Mouse (Mus musculus): ENCODE measurements around the gene Ngp. TPM values are rescaled to one million over a fixed set of nuclear protein-coding genes. Genes with fewer than 3 reads are reported as not detected.

Ngp gene
- polyA plus RNA-seq, 1 experiment = not detected

DNA sequence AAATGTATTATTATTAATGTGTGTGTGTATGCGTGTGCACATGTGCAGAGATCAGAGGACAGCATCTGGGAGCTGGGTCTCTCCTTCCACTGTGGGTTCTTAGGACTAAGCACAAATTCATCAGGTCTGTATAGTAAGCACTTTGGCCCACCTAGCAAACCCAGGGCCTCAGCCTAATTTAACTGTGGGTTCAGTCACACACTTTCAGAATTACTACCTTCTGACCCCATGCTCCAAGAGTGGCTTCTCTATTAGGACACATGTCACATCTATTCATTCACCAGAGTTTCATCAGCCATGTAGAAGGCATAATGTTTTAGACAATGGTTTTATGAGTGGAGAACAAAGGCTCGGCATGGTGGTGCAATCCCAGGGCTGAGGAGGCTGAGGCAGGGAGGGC lies 13.5 kb downstream of the Ngp start:
- no peaks in the 10 kb centered on the region for H3K4me1 ChIP-seq (ENCODE audit: control insufficient read depth, insufficient read depth, insufficient read length, low read length)
- peaks cover 68% of the 10 kb centered on the region for H3K36me3 ChIP-seq (ENCODE audit: control insufficient read depth, insufficient read depth, low read length)
- TF ChIP-seq POLR2A (IDR thresholded peaks at IDR 0.05; ENCODE audit: low read depth, low read length) (no peak), CTCF (IDR thresholded peaks at IDR 0.05; ENCODE audit: extremely low read depth, insufficient read length, insufficient replicate concordance, low read depth, low read length) (no peak)
- H3K27ac ChIP-seq (ENCODE audit: insufficient read depth, low read depth, low read length) = no peak overlapping the region
- no peaks in the 10 kb centered on the region for H3K27me3 ChIP-seq (ENCODE audit: control insufficient read depth, insufficient read depth, low read length)
- no peak overlapping the region for H3K4me3 ChIP-seq (ENCODE audit: low read depth, low read length)
- 93% methylated on average over 2 of the region's 2 CpGs for WGBS

DNA sequence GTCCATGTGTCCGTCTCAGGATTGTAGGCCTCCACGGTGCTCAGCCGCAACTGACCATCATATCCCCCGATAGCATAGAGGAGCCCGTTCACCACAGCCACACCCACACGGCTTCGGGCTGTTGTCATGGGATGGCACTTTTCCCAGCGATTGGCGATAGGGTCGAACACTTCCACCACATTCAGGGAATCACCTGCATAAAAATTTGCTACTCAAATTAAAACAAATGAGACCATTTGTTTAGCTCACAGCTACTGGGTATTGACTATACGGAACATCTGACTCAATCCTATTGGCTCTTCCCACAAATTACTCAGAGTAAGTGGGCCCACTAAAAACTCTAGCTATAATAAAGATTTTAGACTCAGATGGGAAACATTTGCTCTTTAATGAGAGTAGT lies 16.5 kb downstream of the Ngp start:
- no peaks in the 10 kb centered on the region for H3K4me1 ChIP-seq (ENCODE audit: control insufficient read depth, insufficient read depth, insufficient read length, low read length)
- no peak overlapping the region for H3K4me3 ChIP-seq (ENCODE audit: low read depth, low read length)
- no peak overlapping the region for H3K27ac ChIP-seq (ENCODE audit: insufficient read depth, low read depth, low read length)
- 91% methylated on average over 11 of the region's 11 CpGs for WGBS
- TF ChIP-seq CTCF (IDR thresholded peaks at IDR 0.05; ENCODE audit: extremely low read depth, insufficient read length, insufficient replicate concordance, low read depth, low read length) = no peak
- no peak for TF ChIP-seq POLR2A (IDR thresholded peaks at IDR 0.05; ENCODE audit: low read depth, low read length)
- H3K36me3 ChIP-seq (ENCODE audit: control insufficient read depth, insufficient read depth, low read length) = peaks cover 50% of the 10 kb centered on the region
- H3K27me3 ChIP-seq (ENCODE audit: control insufficient read depth, insufficient read depth, low read length) = no peaks in the 10 kb centered on the region

DNA sequence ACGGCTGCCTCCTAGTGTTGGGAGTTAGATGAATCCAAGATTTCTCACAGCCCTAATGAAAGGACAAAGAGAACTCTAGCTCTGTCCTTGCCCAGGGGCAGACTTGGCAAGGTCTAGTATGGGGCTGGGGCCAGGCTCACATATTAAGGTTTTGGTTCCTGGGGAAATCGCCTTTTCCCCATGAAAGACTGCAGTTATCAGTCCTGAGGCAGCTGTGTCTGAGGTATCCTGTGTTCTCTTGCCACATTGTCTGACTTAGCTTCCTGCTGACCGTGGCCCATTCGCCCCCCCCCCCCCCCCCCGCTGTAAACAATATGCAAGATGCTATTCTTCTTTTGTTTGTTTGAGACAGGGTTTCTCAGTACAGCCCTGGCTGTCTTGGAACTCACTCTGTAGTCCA lies 20.5 kb downstream of the Ngp start:
- no peak overlapping the region for H3K4me3 ChIP-seq (ENCODE audit: low read depth, low read length)

DNA sequence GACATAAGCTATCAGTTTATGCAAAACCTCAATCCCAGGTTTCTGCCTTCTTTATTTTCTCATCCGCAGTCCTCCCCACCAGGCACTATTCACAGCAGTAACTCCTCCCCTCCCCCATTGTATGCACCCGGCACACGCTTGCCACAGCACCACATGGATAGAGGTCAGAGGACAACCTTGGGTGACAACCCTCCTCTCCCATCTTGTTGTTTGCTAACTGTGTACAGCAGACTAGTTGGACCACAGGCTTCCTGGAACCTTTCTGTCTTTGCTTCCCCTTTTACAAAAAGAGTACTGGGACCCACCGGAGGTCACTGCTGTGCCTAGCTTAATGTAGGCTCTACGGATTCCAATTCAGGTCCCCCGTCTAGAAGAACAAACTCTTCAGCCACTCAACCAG lies 21.0 kb downstream of the Ngp start:
- H3K36me3 ChIP-seq (ENCODE audit: control insufficient read depth, insufficient read depth, low read length) = peaks cover 25% of the 10 kb centered on the region
- no peaks in the 10 kb centered on the region for H3K27me3 ChIP-seq (ENCODE audit: control insufficient read depth, insufficient read depth, low read length)
- no peak overlapping the region for H3K27ac ChIP-seq (ENCODE audit: insufficient read depth, low read depth, low read length)
- no peak for TF ChIP-seq CTCF (IDR thresholded peaks at IDR 0.05; ENCODE audit: extremely low read depth, insufficient read length, insufficient replicate concordance, low read depth, low read length)
- TF ChIP-seq POLR2A (IDR thresholded peaks at IDR 0.05; ENCODE audit: low read depth, low read length) = no peak
- 83% methylated on average over 6 of the region's 6 CpGs for WGBS
- no peaks in the 10 kb centered on the region for H3K4me1 ChIP-seq (ENCODE audit: control insufficient read depth, insufficient read depth, insufficient read length, low read length)
- no peak overlapping the region for H3K4me3 ChIP-seq (ENCODE audit: low read depth, low read length)

More for the DNA sequence above, 20.5 kb downstream of the Ngp start:
- peaks cover 27% of the 10 kb centered on the region for H3K36me3 ChIP-seq (ENCODE audit: control insufficient read depth, insufficient read depth, low read length)
- TF ChIP-seq CTCF (IDR thresholded peaks at IDR 0.05; ENCODE audit: extremely low read depth, insufficient read length, insufficient replicate concordance, low read depth, low read length) = no peak
- no peak for TF ChIP-seq POLR2A (IDR thresholded peaks at IDR 0.05; ENCODE audit: low read depth, low read length)
- H3K4me1 ChIP-seq (ENCODE audit: control insufficient read depth, insufficient read depth, insufficient read length, low read length) = no peaks in the 10 kb centered on the region
- no peaks in the 10 kb centered on the region for H3K27me3 ChIP-seq (ENCODE audit: control insufficient read depth, insufficient read depth, low read length)
- WGBS = 59% methylated on average over 5 of the region's 5 CpGs
- no peak overlapping the region for H3K27ac ChIP-seq (ENCODE audit: insufficient read depth, low read depth, low read length)

DNA sequence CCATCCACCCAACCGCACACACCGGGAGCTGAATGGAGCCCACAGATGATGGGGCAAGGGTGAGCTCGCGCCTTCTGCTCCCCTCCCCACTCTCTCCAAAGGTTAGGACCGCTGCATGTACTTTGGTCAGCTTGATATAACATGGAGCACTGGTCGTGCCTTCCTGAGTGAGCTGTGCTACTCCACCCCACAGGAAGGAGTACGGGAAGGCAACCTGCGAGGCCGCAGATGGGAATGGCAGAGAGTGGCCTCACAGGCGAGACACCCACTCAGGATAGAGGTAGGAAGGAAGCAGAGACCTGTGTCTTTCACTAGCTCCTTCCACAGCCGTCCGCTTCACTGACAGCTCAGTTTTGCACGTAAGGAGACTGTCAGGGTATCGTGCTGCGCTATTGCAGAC lies 28.8 kb downstream of the Ngp start:
- H3K27me3 ChIP-seq (ENCODE audit: control insufficient read depth, insufficient read depth, low read length) = no peaks in the 10 kb centered on the region
- no peaks in the 10 kb centered on the region for H3K4me1 ChIP-seq (ENCODE audit: control insufficient read depth, insufficient read depth, insufficient read length, low read length)
- no peak overlapping the region for H3K4me3 ChIP-seq (ENCODE audit: low read depth, low read length)
- TF ChIP-seq POLR2A (IDR thresholded peaks at IDR 0.05; ENCODE audit: low read depth, low read length) (no peak), CTCF (IDR thresholded peaks at IDR 0.05; ENCODE audit: extremely low read depth, insufficient read length, insufficient replicate concordance, low read depth, low read length) (no peak)
- WGBS = 79% methylated on average over 15 of the region's 15 CpGs
- H3K36me3 ChIP-seq (ENCODE audit: control insufficient read depth, insufficient read depth, low read length) = peaks cover 15% of the 10 kb centered on the region
- no peak overlapping the region for H3K27ac ChIP-seq (ENCODE audit: insufficient read depth, low read depth, low read length)

DNA sequence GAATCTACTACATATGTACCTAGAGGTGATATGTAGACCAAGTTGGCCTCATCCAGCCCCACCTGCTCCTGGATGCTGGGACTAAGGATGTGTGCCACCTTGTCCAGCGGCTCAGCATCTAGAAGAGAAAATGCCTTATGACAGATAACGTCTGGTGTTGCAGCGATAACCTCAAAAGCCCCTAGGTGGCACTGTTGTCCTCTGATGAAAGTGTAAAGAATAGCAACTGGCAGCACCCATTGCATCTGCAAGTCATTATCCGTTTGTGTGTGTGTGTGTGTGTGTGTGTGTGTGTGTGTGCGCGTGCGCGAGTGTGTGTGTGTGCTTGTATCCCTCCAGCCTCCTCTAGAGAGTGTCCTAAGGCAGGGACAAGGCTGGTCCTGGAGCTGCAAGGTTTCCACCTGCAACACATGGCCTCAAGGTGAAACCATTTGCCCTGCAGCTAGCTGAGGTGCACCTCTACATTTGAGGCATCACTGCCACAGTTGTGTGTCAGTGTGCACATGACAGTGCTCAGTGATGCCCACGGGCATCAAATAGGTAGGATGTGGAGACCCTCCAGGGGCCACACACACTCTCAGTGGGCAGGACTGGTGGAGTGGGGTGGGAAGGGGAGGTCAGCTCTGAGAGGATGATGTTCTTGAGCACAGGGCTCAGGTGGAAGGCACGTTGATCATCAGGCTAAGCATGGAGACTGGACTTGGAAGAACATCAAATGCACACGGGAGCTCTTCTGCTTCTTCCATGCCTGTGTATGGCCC lies 29.5 kb downstream of the Ngp start:
- no peaks in the 10 kb centered on the region for H3K4me1 ChIP-seq (ENCODE audit: control insufficient read depth, insufficient read depth, insufficient read length, low read length)
- no peaks in the 10 kb centered on the region for H3K27me3 ChIP-seq (ENCODE audit: control insufficient read depth, insufficient read depth, low read length)
- no peak overlapping the region for H3K4me3 ChIP-seq (ENCODE audit: low read depth, low read length)
- H3K36me3 ChIP-seq (ENCODE audit: control insufficient read depth, insufficient read depth, low read length) = peaks cover 15% of the 10 kb centered on the region
- WGBS = 25% methylated on average over 11 of the region's 11 CpGs
- TF ChIP-seq POLR2A (IDR thresholded peaks at IDR 0.05; ENCODE audit: low read depth, low read length) = no peak
- TF ChIP-seq CTCF (IDR thresholded peaks at IDR 0.05; ENCODE audit: extremely low read depth, insufficient read length, insufficient replicate concordance, low read depth, low read length) = peak; percentile 40; the same call in 1 of the 2 replicates
- H3K27ac ChIP-seq (ENCODE audit: insufficient read depth, low read depth, low read length) = no peak overlapping the region

DNA sequence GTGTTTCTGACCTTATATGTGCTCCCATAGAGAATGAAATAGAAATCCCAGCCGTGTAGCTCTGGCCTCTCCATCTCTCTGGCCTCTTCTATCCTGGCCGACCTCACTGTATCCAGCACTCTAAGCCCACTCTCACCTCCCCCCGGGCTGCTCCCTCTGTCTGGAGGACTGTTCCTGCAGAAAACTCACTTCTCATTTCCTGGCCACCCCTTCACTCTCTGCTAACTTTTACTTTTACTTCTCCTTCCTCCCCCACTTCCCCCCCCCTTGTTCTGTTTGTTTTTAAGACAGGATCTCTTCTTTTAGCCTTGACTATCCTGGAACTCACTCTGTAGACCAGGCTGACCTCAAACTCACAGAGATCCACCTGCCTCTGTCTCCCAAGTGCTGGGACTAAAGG lies 33.0 kb downstream of the Ngp start:
- peaks cover 9% of the 10 kb centered on the region for H3K4me1 ChIP-seq (ENCODE audit: control insufficient read depth, insufficient read depth, insufficient read length, low read length)
- peaks cover 15% of the 10 kb centered on the region for H3K36me3 ChIP-seq (ENCODE audit: control insufficient read depth, insufficient read depth, low read length)
- H3K4me3 ChIP-seq (ENCODE audit: low read depth, low read length) = no peak overlapping the region
- H3K27me3 ChIP-seq (ENCODE audit: control insufficient read depth, insufficient read depth, low read length) = no peaks in the 10 kb centered on the region
- peak overlapping the region; percentile 45; the same call in 1 of the 2 replicates for H3K27ac ChIP-seq (ENCODE audit: insufficient read depth, low read depth, low read length)
- no peak for TF ChIP-seq POLR2A (IDR thresholded peaks at IDR 0.05; ENCODE audit: low read depth, low read length)
- no peak for TF ChIP-seq CTCF (IDR thresholded peaks at IDR 0.05; ENCODE audit: extremely low read depth, insufficient read length, insufficient replicate concordance, low read depth, low read length)
- WGBS = 71% methylated on average over 3 of the region's 3 CpGs
